Mouse (Mus musculus) lung, embryonic 16.5 days (tissue): ENCODE measurements around the gene Dnm1. TPM values are rescaled to one million over a fixed set of nuclear protein-coding genes. Genes with fewer than 3 reads are reported as not detected.
A peak's percentile ranks its signal among the peaks of the same experiment; 100 is the strongest.

ENCODE experiments used
- ATAC-seq: fragments of 200-750 bp; cut with Nextera tagmentation; 2 replicates; pipeline ENCODE4 v1.8.0; 2017; ENCODE audit warnings: low read depth, mild to moderate bottlenecking, moderate library complexity
- H3K27ac ChIP-seq: fragments of 300-500 bp; sonication (generic); 2 replicates; pipeline ENCODE4 v1.5.1; 2014; ENCODE audit warnings: mild to moderate bottlenecking, control low read depth, low read length
- H3K27me3 ChIP-seq: fragments of 300-500 bp; sonication (generic); 2 replicates; pipeline ENCODE4 v1.6.1; 2014; ENCODE audit warnings: low read depth, low read length, mixed read lengths; ENCODE audit not compliant: control insufficient read depth, insufficient read depth
- H3K36me3 ChIP-seq: fragments of 300-500 bp; sonication (generic); 2 replicates; pipeline ENCODE4 v1.6.1; 2014; ENCODE audit warnings: low read length; ENCODE audit not compliant: control insufficient read depth, insufficient read depth
- H3K4me1 ChIP-seq: fragments of 300-500 bp; sonication (generic); replicated peaks from 2 replicates; pipeline ENCODE4 v1.6.1; 2014; ENCODE audit warnings: low read length, mixed read lengths; ENCODE audit not compliant: control insufficient read depth, insufficient read depth
- H3K4me2 ChIP-seq: fragments of 300-500 bp; sonication (generic); 2 replicates; pipeline ENCODE4 v1.6.1; 2014; ENCODE audit warnings: low read depth, low read length, control low read depth
- H3K4me3 ChIP-seq: fragments of 300-500 bp; sonication (generic); 2 replicates; pipeline ENCODE4 v1.5.1; 2014; ENCODE audit warnings: mild to moderate bottlenecking, low read length, control low read depth
- H3K9ac ChIP-seq: fragments of 300-500 bp; sonication (generic); 2 replicates; pipeline ENCODE4 v1.6.1; 2014; ENCODE audit warnings: low read length, control low read depth
- H3K9me3 ChIP-seq: fragments of 300-500 bp; sonication (generic); 2 replicates; pipeline ENCODE4 v1.6.1; 2016; ENCODE audit warnings: low read length; ENCODE audit not compliant: control insufficient read depth
- WGBS: fragments of 180-500 bp; shearing (Covaris S2); extraction: QIAGEN DNeasy Blood & Tissue Kit; methylation state at CpG from one replicate; pipeline ENCODE4 v1.1.7; 2014; 5-methylcytosine and 5-hydroxymethylcytosine counted together
- microRNA-seq: library from miRNA; unstranded; fragments of <30 nt; microRNA quantifications from one replicate; pipeline ENCODE4, GENCODE M21; 2016
- polyA plus RNA-seq: library from polyadenylated mRNA; unstranded; fragments of >200 nt; fragmentation: Nextera tagmentation; extraction: Ambion mirVana; gene quantifications from 2 replicates; pipeline ENCODE4 v1.2.1, GENCODE M21; 2015

The Dnm1 gene
- polyA plus RNA-seq, 1 experiment from 2014 or later, result 5.9 TPM

- no peak for ATAC-seq
- Histone ChIP-seq H3K27me3 (no peaks in the 10 kb centered on the region), H3K4me1 (peaks cover 11% of the 10 kb centered on the region), H3K9ac (no peak overlapping the region), H3K4me3 (no peak overlapping the region), H3K36me3 (peaks cover 29% of the 10 kb centered on the region), H3K4me2 (no peak overlapping the region), H3K9me3 (no peaks in the 10 kb centered on the region), H3K27ac (no peak overlapping the region)
- 64% methylated on average over 3 of the region's 3 CpGs for WGBS
Observed at GRCm38 (mm10) chr2:32283986-32284385, 69.2 kb downstream of the Dnm1 start.

GRCm38 (mm10) chr2:32282727-32283126 lies 70.4 kb downstream of the Dnm1 start:
- WGBS, result 87% methylated on average over 1 of the region's 1 CpGs
- Histone ChIP-seq H3K27ac (no peak overlapping the region), H3K36me3 (peaks cover 42% of the 10 kb centered on the region), H3K4me2 (no peak overlapping the region), H3K4me1 (peaks cover 8% of the 10 kb centered on the region), H3K9me3 (no peaks in the 10 kb centered on the region), H3K9ac (no peak overlapping the region), H3K4me3 (no peak overlapping the region), H3K27me3 (no peaks in the 10 kb centered on the region)
- no peak for ATAC-seq

- H3K27ac ChIP-seq, result no peak overlapping the region
- no peaks in the 10 kb centered on the region for H3K9me3 ChIP-seq
- 76% methylated on average over 2 of the region's 2 CpGs for WGBS
Observed at GRCm38 (mm10) chr2:32282289-32282688, 70.8 kb downstream of the Dnm1 start.

GRCm38 (mm10) chr2:32275823-32276222 lies 77.3 kb downstream of the Dnm1 start:
- Histone ChIP-seq H3K4me1 (no peaks in the 10 kb centered on the region), H3K27ac (no peak overlapping the region), H3K27me3 (no peaks in the 10 kb centered on the region), H3K9me3 (no peaks in the 10 kb centered on the region), H3K9ac (no peak overlapping the region), H3K4me3 (no peak overlapping the region), H3K4me2 (no peak overlapping the region), H3K36me3 (peaks cover 30% of the 10 kb centered on the region)
- WGBS, result 72% methylated on average over 3 of the region's 3 CpGs
- ATAC-seq, result no peak

More at GRCm38 (mm10) chr2:32282289-32282688, 70.8 kb downstream of the Dnm1 start:
- Histone ChIP-seq H3K4me2 (no peak overlapping the region), H3K4me1 (peaks cover 8% of the 10 kb centered on the region), H3K9ac (no peak overlapping the region), H3K36me3 (peaks cover 43% of the 10 kb centered on the region), H3K4me3 (no peak overlapping the region), H3K27me3 (no peaks in the 10 kb centered on the region)
- ATAC-seq, result no peak

- no peak overlapping the region for H3K4me2 ChIP-seq
- H3K36me3 ChIP-seq, result peaks cover 10% of the 10 kb centered on the region
- no peak for ATAC-seq
- no peak overlapping the region for H3K27ac ChIP-seq
- 32% methylated on average over 4 of the region's 4 CpGs for WGBS
- peaks cover 12% of the 10 kb centered on the region for H3K4me1 ChIP-seq
- no peak overlapping the region; the same call in 1 of the 2 replicates for H3K4me3 ChIP-seq
- H3K27me3 ChIP-seq, result no peaks in the 10 kb centered on the region
- no peaks in the 10 kb centered on the region for H3K9me3 ChIP-seq
- no peak overlapping the region for H3K9ac ChIP-seq
Observed at GRCm38 (mm10) chr2:32260635-32261034, 92.5 kb downstream of the Dnm1 start.

GRCm38 (mm10) chr2:32259657-32260417 lies 93.3 kb downstream of the Dnm1 start, which contains the start of gene Uck1:
Gene Uck1, minus strand, starts transcription at chr2:32260159.
- Histone ChIP-seq H3K27me3 (no peaks in the 10 kb centered on the region), H3K4me1 (peaks cover 12% of the 10 kb centered on the region), H3K27ac (peak within 1 kb of the TSS; percentile 73), H3K9me3 (no peaks in the 10 kb centered on the region), H3K36me3 (peaks cover 10% of the 10 kb centered on the region), H3K9ac (peak within 1 kb of the TSS; percentile 92), H3K4me2 (peak within 1 kb of the TSS; percentile 74), H3K4me3 (peak within 1 kb of the TSS; percentile 92)
- under 1% methylated on average over 58 of the region's 59 CpGs for WGBS
- ATAC-seq, result peak; percentile 93

- 44% methylated on average over 6 of the region's 6 CpGs for whole genome bisulfite sequencing
- peak overlapping the region; percentile 92 for H3K4me3 ChIP-seq
- no peaks in the 10 kb centered on the region for H3K9me3 ChIP-seq
- H3K36me3 ChIP-seq, result peaks cover 12% of the 10 kb centered on the region
- peak overlapping the region; percentile 74 for H3K4me2 ChIP-seq
- H3K27ac ChIP-seq, result peak overlapping the region; percentile 73; the same call in 1 of the 2 replicates
- ATAC-seq, result no peak
- H3K4me1 ChIP-seq, result peaks cover 12% of the 10 kb centered on the region
- H3K27me3 ChIP-seq, result no peaks in the 10 kb centered on the region
- peak overlapping the region; percentile 92 for H3K9ac ChIP-seq
Observed at GRCm38 (mm10) chr2:32258887-32259533, 94.1 kb downstream of the Dnm1 start.

Small RNA genes within 50 kb of the gene (microRNA-seq; reads per million reads assigned to microRNA genes)
- gene Gm23363, result 0.99 reads per million
- gene Mir199b, result 1,148 reads per million, percentile 75 among the genes with 10 or more reads in this experiment

Other genes with a start within 250 kb of the Dnm1 start
- 24.7 and 26.9 TPM in 2 replicates for gene Prrc2b, start 202.3 kb downstream of the Dnm1 start, polyA plus RNA-seq
- 23.0 and 24.1 TPM in 2 replicates for gene Pomt1, start 116.7 kb downstream of the Dnm1 start, polyA plus RNA-seq
- gene Uck1, start 93.2 kb downstream of the Dnm1 start, polyA plus RNA-seq, result 60.8 and 63.8 TPM in 2 replicates
- gene Golga2, start 66.0 kb downstream of the Dnm1 start, polyA plus RNA-seq, result 25.8 and 27.9 TPM in 2 replicates
- 396 and 415 TPM in 2 replicates for gene Swi5, start 65.3 kb downstream of the Dnm1 start, polyA plus RNA-seq
- 46.1 and 50.7 TPM in 2 replicates for gene Ciz1, start 1.0 kb downstream of the Dnm1 start, polyA plus RNA-seq
- 34.0 and 36.4 TPM in 2 replicates for gene 1110008P14Rik, start 28.6 kb upstream of the Dnm1 start, polyA plus RNA-seq
- 1.8 and 5.6 TPM in 2 replicates for gene Lcn2, start 34.9 kb upstream of the Dnm1 start, polyA plus RNA-seq
- 20.6 and 23.9 TPM in 2 replicates for gene Ptges2, start 42.6 kb upstream of the Dnm1 start, polyA plus RNA-seq
- gene Naif1, start 97.1 kb upstream of the Dnm1 start, polyA plus RNA-seq, result 6.5 and 6.8 TPM in 2 replicates
- 16.0 and 17.5 TPM in 2 replicates for gene Slc25a25, start 98.1 kb upstream of the Dnm1 start, polyA plus RNA-seq
- 11.9 and 12.7 TPM in 2 replicates for gene Fam102a, start 182.0 kb upstream of the Dnm1 start, polyA plus RNA-seq
- gene Dpm2, start 217.5 kb upstream of the Dnm1 start, polyA plus RNA-seq, result 106 and 109 TPM in 2 replicates
- 0.15 and 0.34 TPM in 2 replicates for gene Pip5kl1, start 221.5 kb upstream of the Dnm1 start, polyA plus RNA-seq
- gene 9430097D07Rik, start 222.3 kb upstream of the Dnm1 start, polyA plus RNA-seq, result not detected in 2 replicates
- gene St6galnac4, start 233.8 kb upstream of the Dnm1 start, polyA plus RNA-seq, result 26.0 and 28.1 TPM in 2 replicates
- 25.4 and 26.3 TPM in 2 replicates for gene St6galnac6, start 246.4 kb upstream of the Dnm1 start, polyA plus RNA-seq